Mouse (Mus musculus): Measurements from ENCODE around the gene Ampd1. TPM values are rescaled to one million over a fixed set of nuclear protein-coding genes. Genes with fewer than 3 reads are reported as not detected.
"Not testable (repeated sequence)": the region's sequence is repeated elsewhere in the genome, so short reads cannot be mapped to it uniquely, and the experiment has no call there.

The Ampd1 gene
- polyA plus RNA-seq, 1 experiment from 2014 or later, result 0.08 TPM

- Histone ChIP-seq H3K36me3 (no peaks in the 10 kb centered on the region), H3K27me3 (ENCODE audit: insufficient read depth, poor library complexity, severe bottlenecking) (no peaks in the 10 kb centered on the region), H3K9me3 (no peaks in the 10 kb centered on the region), H3K4me3 (no peak overlapping the region), H3K4me1 (replicated peaks) (peaks cover 34% of the 10 kb centered on the region), H3K27ac (no peak overlapping the region)
- no peak for DNase-seq (ENCODE audit: low spot score)
- WGBS, result 92% methylated on average over 3 of the region's 3 CpGs
Observed at GRCm38 (mm10) chr3:103126138-103126537, 52.3 kb downstream of the Ampd1 start.

- WGBS, result 14% methylated on average over 2 of the region's 2 CpGs
- Histone ChIP-seq H3K27ac (no peak overlapping the region), H3K9me3 (no peaks in the 10 kb centered on the region), H3K36me3 (no peaks in the 10 kb centered on the region), H3K4me3 (no peak overlapping the region), H3K4me1 (replicated peaks) (peaks cover 34% of the 10 kb centered on the region), H3K27me3 (ENCODE audit: insufficient read depth, poor library complexity, severe bottlenecking) (no peaks in the 10 kb centered on the region)
- DNase-seq (ENCODE audit: low spot score), result peak; percentile 32
Observed at GRCm38 (mm10) chr3:103127177-103127576, 53.4 kb downstream of the Ampd1 start.

- no peak for DNase-seq (ENCODE audit: low spot score)
- WGBS, result 59% methylated on average over 5 of the region's 5 CpGs
- no peaks in the 10 kb centered on the region for H3K36me3 ChIP-seq
Observed at GRCm38 (mm10) chr3:103127721-103128120, 53.9 kb downstream of the Ampd1 start.

GRCm38 (mm10) chr3:103128251-103128650 lies 54.4 kb downstream of the Ampd1 start:
- no peaks in the 10 kb centered on the region for H3K27me3 ChIP-seq (ENCODE audit: insufficient read depth, poor library complexity, severe bottlenecking)
- no peak overlapping the region for H3K4me3 ChIP-seq
- no peaks in the 10 kb centered on the region for H3K9me3 ChIP-seq
- peaks cover 34% of the 10 kb centered on the region for H3K4me1 ChIP-seq (replicated peaks)
- DNase-seq (ENCODE audit: low spot score), result no peak
- no peaks in the 10 kb centered on the region for H3K36me3 ChIP-seq
- peak overlapping the region; percentile 42; the same call in 1 of the 2 replicates for H3K27ac ChIP-seq
- 49% methylated on average over 4 of the region's 4 CpGs for WGBS

More at GRCm38 (mm10) chr3:103127721-103128120, 53.9 kb downstream of the Ampd1 start:
- no peaks in the 10 kb centered on the region for H3K27me3 ChIP-seq (ENCODE audit: insufficient read depth, poor library complexity, severe bottlenecking)
- H3K9me3 ChIP-seq, result no peaks in the 10 kb centered on the region
- no peak overlapping the region for H3K4me3 ChIP-seq
- peak overlapping the region; percentile 4; the same call in 1 of the 2 replicates for H3K27ac ChIP-seq
- peaks cover 34% of the 10 kb centered on the region for H3K4me1 ChIP-seq (replicated peaks)

GRCm38 (mm10) chr3:103129367-103130159 lies 55.7 kb downstream of the Ampd1 start:
- Histone ChIP-seq H3K27ac (peak overlapping the region; percentile 29; the same call in 1 of the 2 replicates), H3K4me3 (no peak overlapping the region), H3K9me3 (no peaks in the 10 kb centered on the region), H3K27me3 (ENCODE audit: insufficient read depth, poor library complexity, severe bottlenecking) (no peaks in the 10 kb centered on the region), H3K4me1 (replicated peaks) (peaks cover 34% of the 10 kb centered on the region), H3K36me3 (no peaks in the 10 kb centered on the region)
- 81% methylated on average over 8 of the region's 8 CpGs for WGBS
- no peak for DNase-seq (ENCODE audit: low spot score)

GRCm38 (mm10) chr3:103130236-103130751 lies 56.5 kb downstream of the Ampd1 start:
- WGBS, result 63% methylated on average over 6 of the region's 6 CpGs
- H3K27ac ChIP-seq, result peak overlapping the region; percentile 69; the same call in 1 of the 2 replicates
- peaks cover 34% of the 10 kb centered on the region for H3K4me1 ChIP-seq (replicated peaks)
- H3K4me3 ChIP-seq, result no peak overlapping the region; the same call in 1 of the 2 replicates
- H3K36me3 ChIP-seq, result no peaks in the 10 kb centered on the region
- no peaks in the 10 kb centered on the region for H3K27me3 ChIP-seq (ENCODE audit: insufficient read depth, poor library complexity, severe bottlenecking)
- H3K9me3 ChIP-seq, result no peaks in the 10 kb centered on the region
- peak; percentile 21 for DNase-seq (ENCODE audit: low spot score)

- Histone ChIP-seq H3K36me3 (no peaks in the 10 kb centered on the region), H3K9me3 (no peaks in the 10 kb centered on the region), H3K27ac (no peak overlapping the region), H3K4me3 (no peak overlapping the region), H3K27me3 (ENCODE audit: insufficient read depth, poor library complexity, severe bottlenecking) (no peaks in the 10 kb centered on the region), H3K4me1 (replicated peaks) (peaks cover 18% of the 10 kb centered on the region)
- DNase-seq (ENCODE audit: low spot score), result no peak
- 93% methylated on average over 10 of the region's 10 CpGs for WGBS
Observed at GRCm38 (mm10) chr3:103133098-103133497, 59.3 kb downstream of the Ampd1 start.

GRCm38 (mm10) chr3:103136414-103137077 lies 62.7 kb downstream of the Ampd1 start:
- Histone ChIP-seq H3K27me3 (ENCODE audit: insufficient read depth, poor library complexity, severe bottlenecking) (no peaks in the 10 kb centered on the region), H3K4me3 (no peak overlapping the region), H3K9me3 (no peaks in the 10 kb centered on the region), H3K36me3 (no peaks in the 10 kb centered on the region), H3K4me1 (replicated peaks) (no peaks in the 10 kb centered on the region), H3K27ac (no peak overlapping the region)
- no peak for DNase-seq (ENCODE audit: low spot score)
- 89% methylated on average over 4 of the region's 4 CpGs for WGBS

GRCm38 (mm10) chr3:103139047-103139446 lies 65.2 kb downstream of the Ampd1 start:
- H3K4me1 ChIP-seq (replicated peaks), result no peaks in the 10 kb centered on the region
- DNase-seq (ENCODE audit: low spot score), result no peak
- no peaks in the 10 kb centered on the region for H3K9me3 ChIP-seq
- no peaks in the 10 kb centered on the region for H3K27me3 ChIP-seq (ENCODE audit: insufficient read depth, poor library complexity, severe bottlenecking)
- H3K4me3 ChIP-seq, result no peak overlapping the region
- no peaks in the 10 kb centered on the region for H3K36me3 ChIP-seq
- no peak overlapping the region for H3K27ac ChIP-seq
- WGBS, result 79% methylated on average over 8 of the region's 8 CpGs

- DNase-seq (ENCODE audit: low spot score); H3K36me3 ChIP-seq: not testable (repeated sequence)
- 74% methylated on average over 11 of the region's 11 CpGs for WGBS
Observed at GRCm38 (mm10) chr3:103140095-103140838, 66.5 kb downstream of the Ampd1 start.

GRCm38 (mm10) chr3:103141287-103141686 lies 67.5 kb downstream of the Ampd1 start:
- DNase-seq (ENCODE audit: low spot score), result no peak
- Histone ChIP-seq H3K4me1 (replicated peaks) (peaks cover 5% of the 10 kb centered on the region), H3K4me3 (no peak overlapping the region), H3K36me3 (no peaks in the 10 kb centered on the region), H3K27me3 (ENCODE audit: insufficient read depth, poor library complexity, severe bottlenecking) (no peaks in the 10 kb centered on the region), H3K9me3 (no peaks in the 10 kb centered on the region), H3K27ac (no peak overlapping the region)
- 91% methylated on average over 11 of the region's 11 CpGs for WGBS

More at GRCm38 (mm10) chr3:103140095-103140838, 66.5 kb downstream of the Ampd1 start:
- not testable (repeated sequence) for H3K27me3 ChIP-seq (ENCODE audit: insufficient read depth, poor library complexity, severe bottlenecking); H3K4me3 ChIP-seq; H3K4me1 ChIP-seq (replicated peaks); H3K27ac ChIP-seq; H3K9me3 ChIP-seq

- no peak overlapping the region for H3K4me3 ChIP-seq
- WGBS, result 86% methylated on average over 10 of the region's 10 CpGs
- H3K27ac ChIP-seq, result no peak overlapping the region
- DNase-seq (ENCODE audit: low spot score), result no peak
- H3K9me3 ChIP-seq, result no peaks in the 10 kb centered on the region
- H3K4me1 ChIP-seq (replicated peaks), result peaks cover 8% of the 10 kb centered on the region
- no peaks in the 10 kb centered on the region for H3K36me3 ChIP-seq
- no peaks in the 10 kb centered on the region for H3K27me3 ChIP-seq (ENCODE audit: insufficient read depth, poor library complexity, severe bottlenecking)
Observed at GRCm38 (mm10) chr3:103142366-103142765, 68.6 kb downstream of the Ampd1 start.
